Mouse (Mus musculus): ENCODE results near the gene Cdc37.

DNA sequence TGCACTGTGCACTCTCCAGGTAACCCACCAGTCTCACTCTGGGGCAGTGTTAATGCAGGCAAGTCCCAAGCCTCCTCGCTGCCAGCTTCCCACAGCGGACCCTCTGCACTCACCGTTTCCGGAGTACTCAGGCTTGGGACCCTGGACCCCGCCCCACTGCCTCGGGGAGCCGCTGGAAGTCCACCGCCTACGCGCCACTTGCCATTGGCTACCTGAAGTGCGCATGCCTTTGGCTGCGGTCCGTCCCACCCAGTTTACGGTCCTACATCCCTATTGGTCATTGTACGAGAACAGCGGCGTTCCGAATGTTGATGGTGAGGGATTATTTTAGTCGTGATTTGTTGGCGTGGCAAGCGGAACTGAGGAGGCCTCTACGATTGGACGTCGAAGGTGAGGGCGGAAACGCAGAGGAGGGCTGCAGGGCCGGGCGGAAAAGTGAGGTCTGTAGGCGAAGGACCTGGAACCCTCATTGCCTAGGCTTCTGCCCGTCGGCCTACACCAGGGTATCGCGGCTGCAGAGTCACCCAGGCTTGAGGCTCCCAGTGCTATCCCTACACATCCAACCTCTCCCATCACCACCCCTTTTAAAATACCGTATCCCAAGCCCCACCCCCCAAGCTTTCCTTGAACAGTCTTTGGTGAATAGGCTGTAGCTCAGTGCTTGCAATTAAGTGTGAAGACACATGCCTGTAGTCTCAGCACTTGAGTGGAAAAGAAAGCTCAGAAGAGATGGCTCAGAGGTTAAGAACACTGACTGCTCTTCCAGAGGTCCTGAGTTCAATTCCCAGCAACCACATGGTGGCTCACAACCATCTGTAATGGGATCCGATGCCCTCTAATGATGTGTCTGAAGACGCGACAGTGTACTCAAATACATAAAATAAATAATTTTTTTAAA, 18.5 kb downstream of the Cdc37 start, which contains the start of gene Tyk2:
- TF ChIP-seq CTCF (conservative IDR thresholded peaks at IDR 0.05; ENCODE audit: insufficient read depth, insufficient read length, low read depth, low read length) (no peak), POLR2A (IDR thresholded peaks at IDR 0.05; ENCODE audit: low read depth, low read length) (peak; percentile 40)
